Mouse (Mus musculus) yolk sac, embryonic 10.5 days (tissue): ENCODE measurements around the gene Casz1.

Source experiments
- DNase-seq: peaks from one replicate; pipeline ENCODE4 v3.0.0-alpha.2; 2017; ENCODE audit warnings: low spot score

Casz1 gene

DNA sequence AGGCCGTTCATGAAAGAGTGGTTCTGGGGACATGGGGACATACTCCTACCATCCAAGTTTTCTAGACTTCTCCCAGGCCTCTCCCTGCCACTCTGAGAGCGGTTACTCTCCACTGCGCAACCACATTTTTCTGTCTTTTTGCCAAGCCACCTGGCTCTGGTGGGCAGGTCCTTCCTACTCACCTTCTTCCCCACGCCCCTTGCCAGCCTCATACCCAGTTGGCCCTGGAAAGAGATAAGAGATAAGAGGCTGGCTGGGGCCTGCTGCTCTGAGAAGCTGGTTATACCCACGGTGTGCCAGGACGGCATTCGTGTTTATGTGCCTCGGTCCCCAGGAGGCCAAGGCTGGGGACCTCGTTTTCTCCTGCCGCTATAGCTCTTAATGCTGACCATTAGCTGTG, 102.6 kb downstream of the Casz1 start:
- no peak for DNase-seq

DNA sequence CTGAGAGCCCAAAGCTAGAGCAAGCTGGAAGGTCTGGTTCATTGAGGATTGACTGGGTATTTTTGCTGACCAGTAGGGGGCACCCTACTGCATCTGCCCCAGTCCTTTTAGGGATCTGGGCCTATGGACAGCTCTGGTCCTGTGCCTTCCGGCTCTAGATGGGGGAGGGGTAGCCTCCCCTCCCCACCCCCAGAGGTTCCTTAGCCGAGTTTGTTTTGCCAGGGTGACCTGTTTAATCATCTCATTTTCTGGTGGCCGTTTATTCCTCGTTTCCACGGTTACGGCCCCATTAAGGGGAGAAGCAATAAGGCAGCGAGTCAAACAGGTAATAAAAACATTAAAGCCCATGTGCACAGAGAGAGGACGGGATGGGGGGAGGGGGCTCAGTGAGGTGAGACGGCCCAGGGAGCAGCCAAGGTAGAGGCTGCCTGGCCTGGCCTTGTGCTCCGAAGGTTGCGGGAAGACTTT, 104.0 kb downstream of the Casz1 start:
- peak; percentile 22 for DNase-seq

DNA sequence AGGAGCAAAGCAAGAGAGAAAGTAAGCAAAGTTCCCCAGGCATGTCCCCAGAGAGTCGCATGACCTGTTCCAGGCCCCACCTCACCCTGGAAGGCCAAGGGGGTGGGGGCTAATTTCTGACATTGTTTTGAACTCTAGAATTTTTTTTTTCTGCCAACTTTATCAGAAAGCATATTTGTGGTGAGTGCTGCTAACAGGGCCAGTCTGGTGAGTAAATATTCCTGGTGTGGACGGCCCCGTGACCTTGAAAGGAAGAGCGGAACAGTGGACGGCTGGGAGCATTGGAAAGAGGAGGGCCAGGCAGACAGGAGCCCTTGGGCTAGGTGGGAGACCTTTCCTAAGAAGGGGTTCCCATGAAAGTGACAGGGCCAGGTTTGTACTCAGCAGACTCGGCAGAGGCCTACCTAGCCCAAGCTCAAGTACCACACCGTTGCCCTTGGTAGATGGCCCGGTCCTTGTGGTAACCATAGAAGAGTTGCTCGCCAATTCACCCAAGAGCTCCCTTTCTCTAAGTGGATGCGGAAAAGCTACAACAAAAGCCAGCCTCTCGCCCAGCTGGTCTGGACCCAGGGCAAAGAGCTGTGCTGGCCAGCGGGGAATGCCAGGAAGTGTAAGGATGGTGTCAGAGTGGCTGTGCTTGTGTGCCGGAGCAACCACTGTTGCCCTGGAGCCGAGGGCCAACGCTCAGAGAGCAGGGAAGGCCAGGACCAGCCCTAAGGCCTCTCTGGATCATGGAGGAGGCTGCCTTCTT, 104.7 kb downstream of the Casz1 start:
- peak; percentile 21 for DNase-seq

DNA sequence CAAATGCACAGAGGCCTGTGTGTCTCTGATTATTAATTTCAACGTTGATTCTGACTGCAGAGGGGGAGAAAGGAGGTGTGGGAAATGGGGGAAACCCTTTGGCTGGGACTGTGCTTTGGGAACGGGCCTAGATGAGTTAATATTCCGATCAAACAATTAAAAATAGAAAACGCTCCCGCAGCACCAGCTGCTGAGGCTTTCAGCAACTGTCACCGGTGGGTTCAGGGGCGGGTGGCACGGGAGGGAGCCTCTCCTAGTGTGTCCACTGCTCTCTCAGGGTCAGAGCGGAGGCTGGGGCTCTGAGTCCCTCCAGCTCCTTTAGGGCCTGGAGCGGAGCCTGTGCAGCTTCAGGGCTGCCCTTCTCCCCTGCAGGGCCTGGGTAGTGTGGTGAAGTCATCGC, 105.3 kb downstream of the Casz1 start:
- DNase-seq: no peak

DNA sequence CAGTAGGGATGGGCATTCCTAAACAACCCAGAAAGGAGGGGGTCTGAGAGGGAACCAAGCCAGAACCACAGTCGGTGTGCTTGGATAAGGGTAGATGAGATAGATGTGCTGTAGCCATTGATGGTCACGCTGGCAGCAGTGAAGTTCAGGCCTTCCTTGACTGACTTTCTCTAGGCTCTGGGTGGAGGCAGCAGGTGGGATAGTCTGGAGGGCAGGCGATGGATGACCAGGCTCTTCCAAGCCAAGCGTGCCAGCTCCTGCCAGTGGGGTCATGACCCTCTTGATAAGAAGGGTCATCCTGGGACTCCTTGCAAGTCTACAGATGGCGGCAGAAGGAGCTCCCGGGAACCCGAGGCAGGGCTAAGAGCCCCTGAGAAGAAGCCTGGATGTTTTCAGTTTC, 107.9 kb downstream of the Casz1 start:
- no peak for DNase-seq

DNA sequence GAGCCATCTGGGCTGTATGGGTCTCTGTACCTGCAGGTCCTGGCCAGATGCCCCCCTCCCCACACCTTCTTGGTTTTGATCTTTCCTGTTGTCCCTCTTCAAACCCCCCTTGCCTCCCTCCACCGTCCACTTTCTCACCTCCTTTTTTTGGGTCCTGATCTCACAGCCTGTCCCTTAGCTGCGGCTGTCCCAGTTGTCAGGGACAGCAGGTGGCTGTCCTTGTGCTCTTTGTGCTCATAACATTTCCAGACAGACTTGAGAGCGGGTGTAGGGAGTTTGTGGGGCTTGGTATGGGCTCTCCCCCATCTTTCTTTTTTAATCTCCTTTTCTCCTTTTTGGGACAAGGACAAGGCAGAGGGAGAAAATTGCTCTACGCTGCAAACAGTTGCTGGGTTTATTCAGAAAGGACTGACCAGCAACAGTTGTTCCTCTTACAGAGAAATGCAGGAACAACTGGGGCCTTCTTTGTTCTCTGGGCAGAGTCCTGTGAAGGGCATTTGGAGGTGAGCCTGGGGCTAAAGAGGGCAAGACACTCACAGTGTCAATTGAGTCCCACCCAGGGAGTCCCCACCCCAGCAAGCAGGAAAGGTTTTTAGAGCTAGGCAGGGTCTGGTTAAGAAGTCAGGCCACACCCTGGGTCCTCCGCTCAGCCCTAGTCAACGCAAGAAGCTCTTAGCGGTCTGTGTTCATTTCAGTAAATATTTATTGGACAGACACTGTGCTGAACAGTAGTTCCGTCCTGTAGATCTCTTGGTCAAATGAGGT, 108.8 kb downstream of the Casz1 start:
- DNase-seq: no peak

DNA sequence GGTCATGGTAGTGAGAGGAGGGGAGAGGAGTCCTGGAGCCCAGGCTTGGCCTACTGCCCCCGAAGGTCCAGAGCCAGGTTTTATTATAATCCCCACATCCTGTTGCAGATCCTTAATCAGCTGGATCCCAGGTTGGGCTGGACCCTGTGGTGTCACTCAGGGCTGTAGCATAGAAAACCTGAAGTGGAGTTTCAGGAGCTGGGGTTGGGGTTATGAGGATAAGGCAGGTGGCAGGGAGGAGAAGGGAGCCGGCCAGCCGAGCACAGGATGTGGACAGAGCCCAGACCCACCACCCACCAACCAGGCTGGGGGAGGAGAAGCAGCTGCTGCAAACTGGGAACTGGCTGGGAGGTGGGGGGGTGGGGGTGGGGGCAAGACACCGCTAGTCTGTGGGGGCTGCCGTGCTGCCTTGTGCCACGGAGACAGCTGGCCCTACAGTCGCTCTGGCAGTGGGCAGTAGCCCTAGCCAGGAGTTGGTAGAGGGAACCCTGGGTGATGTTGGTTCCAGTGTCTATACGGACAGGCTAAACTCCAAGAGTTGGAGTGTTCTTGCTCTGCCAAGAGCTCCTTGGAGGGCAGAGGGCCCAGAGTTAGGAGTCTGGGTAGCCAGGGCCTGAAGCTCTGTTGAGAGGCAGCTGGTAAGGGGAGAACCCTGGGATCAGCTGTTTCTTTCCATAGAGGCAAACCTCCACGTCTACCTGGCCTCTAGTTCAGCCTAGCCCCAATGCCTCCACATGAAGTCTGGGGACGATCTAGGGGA, 110.8 kb downstream of the Casz1 start:
- DNase-seq: peak; percentile 72

DNA sequence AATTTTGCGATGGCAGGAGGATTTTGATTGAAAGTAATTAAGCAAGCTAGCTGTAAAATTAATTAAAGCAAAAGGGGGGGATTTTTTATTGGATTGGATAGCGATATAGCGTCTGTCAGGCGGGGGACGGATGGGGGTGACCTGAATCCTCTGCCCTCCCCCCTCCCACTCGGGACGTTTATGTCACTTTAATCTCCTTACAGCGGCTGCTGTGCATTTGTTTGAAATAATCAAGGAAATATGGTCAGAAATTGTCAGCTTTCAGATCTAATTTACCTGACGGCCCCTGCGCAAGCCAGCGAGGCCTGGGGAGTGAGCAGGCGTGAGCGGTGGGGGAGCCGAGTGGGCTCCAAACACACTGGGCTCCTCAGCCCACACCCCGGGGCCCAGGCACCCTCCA, 111.6 kb downstream of the Casz1 start:
- no peak for DNase-seq

DNA sequence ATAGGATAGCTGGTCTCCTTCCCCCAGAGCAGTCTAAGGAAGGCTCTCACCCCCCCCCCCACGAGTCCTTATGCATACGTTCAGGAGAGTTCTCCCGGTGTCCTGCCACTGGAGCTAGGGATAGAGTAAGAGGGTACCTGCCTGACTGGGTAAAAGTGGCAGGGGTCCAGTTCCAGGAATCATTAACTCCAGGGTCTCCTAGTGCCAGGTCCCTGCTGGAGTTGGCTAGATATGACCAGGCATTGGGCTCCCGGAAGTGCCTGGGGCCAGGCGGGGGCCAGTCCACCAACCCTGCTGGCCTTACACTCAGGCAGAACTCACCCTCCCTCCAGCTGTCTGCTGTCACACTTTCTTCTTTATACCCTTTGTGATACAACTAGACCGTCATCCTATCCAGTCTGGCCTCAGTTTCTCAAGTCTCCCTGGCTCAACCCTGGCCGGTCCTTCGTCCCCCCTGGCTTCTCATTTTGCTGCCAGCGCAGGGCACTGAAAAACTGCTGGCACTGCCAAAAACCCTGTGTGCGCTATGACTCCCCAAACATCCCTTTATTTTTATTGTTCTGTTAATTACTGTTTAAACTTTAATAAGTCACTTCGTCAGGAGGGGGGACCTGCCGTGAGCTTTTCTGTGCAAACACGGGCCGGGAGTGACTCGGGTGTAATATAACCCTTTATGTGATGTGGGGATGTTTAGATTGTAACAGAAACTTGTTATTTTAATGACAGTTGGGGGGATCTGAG, 114.6 kb downstream of the Casz1 start:
- DNase-seq: no peak

DNA sequence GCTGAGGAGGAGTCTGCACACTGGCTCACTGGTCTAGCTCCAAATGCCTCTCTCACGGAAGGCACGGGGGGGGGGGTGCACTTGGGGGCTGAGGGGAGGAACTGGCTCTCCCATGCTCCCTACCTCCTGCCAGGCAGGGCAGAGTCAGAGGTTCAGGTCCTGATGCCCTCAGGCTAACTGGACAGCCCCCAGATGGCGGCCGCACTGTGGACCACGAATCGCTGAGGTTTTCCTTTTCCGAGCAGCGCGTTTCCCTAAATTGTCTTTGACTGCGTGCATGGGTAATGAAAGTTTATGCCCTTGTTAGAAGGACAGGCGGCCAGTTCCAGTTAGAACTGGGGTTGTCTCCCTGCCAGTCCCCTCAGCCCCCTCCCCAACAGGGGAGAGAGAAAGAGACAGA, 116.4 kb downstream of the Casz1 start:
- no peak for DNase-seq

DNA sequence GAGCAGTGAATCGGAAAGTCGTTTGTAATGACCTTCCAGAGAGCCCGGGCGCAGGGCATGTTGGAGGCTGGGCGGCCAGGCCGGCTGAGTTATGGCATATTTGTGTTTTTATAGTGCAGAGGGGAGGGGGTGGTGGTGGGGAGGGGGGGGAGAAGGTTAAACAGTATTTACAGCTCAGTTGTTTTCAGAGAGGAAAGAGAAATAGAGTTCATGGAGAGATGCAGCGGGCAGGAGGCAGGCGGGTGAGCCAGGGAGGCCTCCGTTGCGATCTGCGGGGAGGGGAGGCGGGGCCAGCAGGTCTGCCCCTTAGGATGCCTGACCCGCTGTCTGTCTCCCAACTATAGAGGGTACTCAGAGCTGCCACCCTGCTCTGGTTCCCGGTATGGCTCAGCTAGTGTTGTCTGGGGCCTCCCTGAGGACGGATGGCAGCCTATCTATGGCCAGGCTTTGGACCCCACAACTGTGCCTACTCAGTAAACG, 118.0 kb downstream of the Casz1 start:
- DNase-seq: peak; percentile 15

DNA sequence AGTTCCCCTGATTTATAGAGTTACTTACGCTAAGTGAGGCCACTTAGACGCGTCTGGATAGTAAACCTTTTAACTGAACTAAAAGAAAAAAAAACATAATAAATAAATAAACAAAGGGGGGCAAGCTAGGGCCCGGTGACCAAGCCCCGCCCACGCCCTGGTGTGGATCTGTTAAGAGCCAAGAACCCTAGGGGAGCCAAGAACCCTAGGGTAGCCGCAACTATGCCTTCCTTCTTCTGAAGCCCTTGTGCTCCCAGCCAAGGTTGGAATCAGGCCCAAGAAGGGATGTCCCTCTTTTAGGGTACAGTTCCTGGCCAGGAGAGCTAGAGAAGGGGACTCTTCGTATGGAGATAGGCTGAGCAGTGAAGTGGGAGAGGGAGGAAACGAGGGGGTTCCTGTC, 119.2 kb downstream of the Casz1 start:
- DNase-seq: no peak

DNA sequence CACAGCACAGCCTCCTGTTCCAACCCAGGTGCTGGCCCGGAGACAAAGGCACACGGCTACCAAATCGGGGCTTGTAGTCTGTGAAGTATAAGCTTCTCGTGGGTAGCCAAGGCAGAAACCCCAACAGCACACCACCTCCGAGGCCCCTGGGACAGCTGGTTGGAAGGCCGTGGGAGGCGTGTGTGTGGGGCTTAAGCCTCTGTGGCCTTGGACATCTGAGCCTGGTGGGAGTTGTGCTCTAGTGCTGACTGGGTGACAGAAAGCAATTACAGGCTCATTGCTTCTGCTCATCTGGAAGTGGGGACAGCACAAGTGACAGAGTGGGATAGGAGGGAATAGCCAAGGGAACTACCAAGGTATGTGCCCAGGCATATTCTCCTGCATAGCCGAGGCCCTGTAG, 119.7 kb downstream of the Casz1 start:
- no peak for DNase-seq

DNA sequence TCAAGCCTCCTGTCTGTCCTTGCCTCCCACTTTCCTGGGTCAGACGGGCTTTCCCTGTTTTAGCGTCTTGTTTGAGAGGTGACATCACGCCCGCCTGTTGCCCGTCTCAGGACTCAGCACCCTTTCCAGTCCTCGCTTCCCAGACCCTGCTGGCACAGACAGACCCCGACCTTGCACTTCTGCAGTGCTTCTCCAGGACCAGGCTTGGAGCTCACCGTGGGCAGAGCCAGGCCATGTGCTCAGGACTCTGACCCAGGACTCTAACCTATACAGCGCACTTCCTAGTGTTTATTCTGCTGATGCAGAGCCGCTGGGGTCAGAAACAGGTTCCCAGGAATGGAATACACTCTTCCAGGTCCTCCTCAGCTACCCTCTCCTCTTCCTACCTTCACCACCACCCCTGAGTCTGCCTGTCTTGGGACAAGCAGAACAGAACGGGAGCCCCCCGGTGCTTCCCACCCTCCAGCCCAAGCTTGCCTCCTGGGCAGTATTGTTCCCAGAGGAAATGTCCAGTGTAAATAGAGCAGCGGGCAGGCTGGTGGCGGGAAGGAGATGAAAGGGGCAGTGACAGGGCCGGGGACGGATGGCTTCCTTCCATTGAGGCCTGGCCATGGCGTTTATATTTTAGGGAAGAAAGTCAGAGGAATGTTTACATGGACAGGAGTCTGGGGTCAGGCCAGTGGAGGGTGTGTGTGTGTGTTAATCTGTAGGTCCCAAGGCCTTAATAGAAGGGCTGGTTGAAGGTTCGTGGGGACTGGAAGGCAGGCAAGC, 121.5 kb downstream of the Casz1 start:
- DNase-seq: peak; percentile 73

DNA sequence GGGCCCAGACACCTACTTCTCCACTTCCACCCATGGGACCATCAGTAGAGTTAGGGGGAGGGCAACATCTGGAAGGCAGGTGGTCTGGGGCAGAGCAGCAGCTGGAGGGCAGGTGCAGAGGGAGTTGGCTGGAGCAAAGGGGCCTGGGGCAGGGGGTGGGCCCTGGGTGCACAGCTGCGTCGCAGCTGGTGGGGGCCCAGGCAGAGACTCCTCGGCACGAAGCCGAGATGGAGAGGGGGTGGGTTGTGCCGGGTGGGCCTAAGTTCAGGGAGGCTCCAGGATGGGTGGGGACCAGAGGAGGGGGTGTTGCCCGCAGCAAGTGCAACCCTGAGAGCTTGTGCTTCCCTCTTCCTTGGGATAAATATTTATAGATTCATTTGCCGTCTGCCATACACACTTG, 122.2 kb downstream of the Casz1 start:
- DNase-seq: peak; percentile 16

DNA sequence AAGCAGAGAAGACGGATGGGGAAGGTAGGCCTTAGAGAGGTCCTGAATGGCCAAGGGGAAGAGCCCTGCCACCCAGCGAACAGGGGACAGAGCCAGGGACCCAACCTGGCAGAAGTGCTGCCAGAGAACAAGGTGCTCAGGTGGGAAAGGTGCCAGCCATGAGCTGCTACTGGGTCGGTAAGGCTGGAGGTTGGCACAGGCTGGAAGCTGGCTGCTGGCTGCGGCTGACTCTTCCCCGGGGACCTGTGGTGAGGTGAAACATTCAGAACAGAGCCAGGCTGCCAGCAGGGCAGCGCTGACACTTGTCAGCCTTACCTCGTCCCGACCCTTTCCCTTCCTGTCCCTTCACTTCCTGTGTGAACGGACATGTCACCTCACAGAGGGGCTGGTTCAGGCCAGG, 124.1 kb downstream of the Casz1 start:
- DNase-seq: no peak

DNA sequence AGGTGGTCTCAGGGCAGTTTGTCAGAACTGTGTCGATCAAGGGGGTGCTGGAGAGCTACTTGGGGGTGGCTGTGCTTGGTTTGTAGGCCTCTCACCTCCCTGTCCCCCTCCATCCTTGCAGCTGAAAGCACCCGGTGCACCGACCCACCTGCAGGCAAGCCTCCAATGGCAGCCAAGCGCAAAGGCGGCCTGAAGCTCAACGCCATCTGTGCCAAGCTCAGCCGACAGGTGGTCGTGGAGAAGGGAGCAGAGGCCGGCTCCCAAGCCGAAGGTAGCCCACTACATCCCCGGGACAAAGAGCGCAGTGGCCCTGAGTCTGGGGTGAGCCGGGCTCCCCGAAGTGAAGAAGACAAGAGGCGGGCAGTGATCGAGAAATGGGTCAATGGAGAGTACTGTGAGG, 124.6 kb downstream of the Casz1 start:
- DNase-seq: no peak

DNA sequence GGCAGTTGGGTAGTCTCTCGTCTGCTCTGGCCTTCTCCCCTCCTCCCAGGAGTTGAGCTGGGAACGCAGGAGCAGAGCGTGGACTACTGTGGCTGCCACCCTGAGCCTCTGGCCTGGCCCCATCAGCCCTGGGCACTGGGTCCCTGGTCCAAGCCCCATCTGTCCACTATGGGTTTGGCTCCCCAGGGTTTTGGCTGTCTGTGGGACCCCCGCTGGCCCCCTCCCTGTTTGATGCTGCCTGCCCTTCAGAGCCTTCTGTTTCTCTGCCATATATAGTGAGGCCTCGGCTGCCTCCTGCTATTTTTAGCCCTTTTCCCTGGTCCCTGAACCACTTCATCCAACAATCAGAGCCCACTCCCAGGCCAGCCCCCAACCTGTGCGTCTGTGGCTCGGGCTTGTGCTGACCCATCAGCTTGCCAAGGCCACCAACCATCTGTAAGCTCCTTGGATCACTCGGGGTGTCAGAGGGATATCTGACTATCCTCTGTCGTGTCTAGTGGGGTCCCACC, 126.5 kb downstream of the Casz1 start:
- DNase-seq: no peak

DNA sequence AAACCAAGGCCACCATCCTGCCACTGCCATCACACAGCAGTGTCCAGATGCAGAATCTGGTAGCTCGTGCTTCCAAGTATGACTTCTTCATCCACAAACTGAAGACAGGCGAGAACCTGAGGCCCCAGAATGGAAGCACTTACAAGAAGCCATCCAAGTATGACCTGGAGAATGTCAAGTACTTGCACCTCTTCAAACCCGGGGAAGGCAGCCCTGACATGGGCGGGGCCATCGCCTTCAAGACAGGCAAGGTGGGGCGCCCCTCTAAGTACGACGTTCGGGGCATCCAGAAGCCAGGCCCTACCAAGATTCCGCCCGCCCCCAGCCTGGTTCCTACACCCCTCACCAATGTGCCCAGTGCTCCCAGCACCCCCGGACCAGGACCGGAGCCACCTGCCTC, 128.9 kb downstream of the Casz1 start:
- no peak for DNase-seq

DNA sequence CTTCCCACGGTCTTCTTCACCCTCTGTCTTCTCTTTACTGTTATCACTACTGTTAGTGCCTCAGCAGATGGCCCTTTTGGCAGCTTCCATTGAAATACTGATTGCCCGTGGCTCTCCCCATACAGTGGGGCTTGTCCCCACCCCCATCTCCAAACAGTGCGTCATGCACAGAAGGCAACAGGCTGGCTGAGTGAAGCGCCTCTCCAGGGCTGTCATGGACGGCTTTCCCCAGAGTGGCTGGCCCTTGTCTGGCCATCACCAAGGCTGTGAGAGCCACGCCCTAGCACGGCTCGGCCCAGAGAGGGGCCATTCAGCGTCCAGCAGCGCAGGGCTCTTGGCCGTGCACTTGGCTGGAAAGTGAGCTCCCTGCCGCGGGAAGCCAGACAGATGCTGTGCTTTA, 131.0 kb downstream of the Casz1 start:
- DNase-seq: no peak

DNA sequence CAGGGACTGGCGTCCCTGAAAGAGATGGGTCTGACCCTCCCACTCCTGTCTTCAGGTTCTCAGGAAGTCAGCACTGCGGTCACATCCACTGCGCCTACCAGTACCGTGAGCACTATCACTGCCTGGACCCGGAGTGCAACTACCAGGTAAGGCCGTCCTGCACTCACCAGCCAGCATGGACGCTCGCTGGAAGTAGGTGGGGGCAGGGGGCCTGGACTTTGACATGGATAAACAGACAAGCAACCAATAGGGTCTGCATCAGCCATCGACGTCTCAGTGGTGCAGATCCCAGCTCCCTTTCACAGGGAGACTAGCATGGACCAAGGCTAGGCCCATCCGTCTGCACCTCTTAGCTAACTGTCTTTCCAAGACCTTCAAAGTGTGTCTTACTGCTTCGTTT, 131.9 kb downstream of the Casz1 start:
- peak; percentile 78 for DNase-seq
